ENCODE assay signal across 9 mouse cellular contexts in genomic region chr4:88514403-88514802, GRCm38 (mm10). TPM values are rescaled to one million over a fixed set of nuclear protein-coding genes. Genes with fewer than 3 reads are reported as not detected.
DNase-seq lines count a peak whose midpoint lies in the region; ATAC-seq and TF ChIP-seq lines count a peak whose summit lies in the region.
"Had no signal": no experiment of that assay in that cellular context is flagged by ENCODE, and none has a peak within 500 bp of the region (broad histone marks: within the 10 kb centered on the region; RNA-seq: fewer than 3 reads in every experiment).

No protein-coding gene starts in this region.

- H3K36me3 ChIP-seq in midbrain, embryonic 11.5 days (ENCODE audit: control insufficient read depth, insufficient read depth, low read length): no peaks in the 10 kb centered on the region
- H3K36me3 ChIP-seq in midbrain, embryonic 15.5 days (replicated peaks): no peaks in the 10 kb centered on the region
- no peaks in the 10 kb centered on the region for H3K36me3 ChIP-seq in limb, embryonic 14.5 days (ENCODE audit: control insufficient read depth, insufficient read depth, low read length)
- H3K36me3 ChIP-seq: neural tube, embryonic 12.5 days had no signal

- TF ChIP-seq POLR2A in limb, embryonic 14.5 days (IDR thresholded peaks at IDR 0.05; ENCODE audit: borderline replicate concordance, extremely low read depth, insufficient read depth, insufficient read length): no peak

- no peak overlapping the region for H3K9ac ChIP-seq in midbrain, embryonic 11.5 days (ENCODE audit: low read length)
- H3K9ac ChIP-seq in midbrain, embryonic 15.5 days: no peak overlapping the region
- H3K9ac ChIP-seq in limb, embryonic 14.5 days (ENCODE audit: low read depth, low read length, severe bottlenecking): no peak overlapping the region
- H3K9ac ChIP-seq: neural tube, embryonic 12.5 days had no signal

- no peak overlapping the region for H3K4me3 ChIP-seq in midbrain, embryonic 11.5 days (ENCODE audit: low read depth, low read length)
- H3K4me3 ChIP-seq in midbrain, embryonic 15.5 days: no peak overlapping the region
- no peak overlapping the region for H3K4me3 ChIP-seq in limb, embryonic 14.5 days (replicated peaks; ENCODE audit: low read length)
- H3K4me3 ChIP-seq: neural tube, embryonic 12.5 days had no signal

- 45% methylated on average over 4 of the region's 4 CpGs for WGBS in midbrain, embryonic 11.5 days
- WGBS in midbrain, embryonic 15.5 days: 46% methylated on average over 4 of the region's 4 CpGs
- 47% methylated on average over 4 of the region's 4 CpGs for WGBS in limb, embryonic 14.5 days

- no peak overlapping the region for H3K4me2 ChIP-seq in midbrain, embryonic 11.5 days
- no peak overlapping the region for H3K4me2 ChIP-seq in midbrain, embryonic 15.5 days
- H3K4me2 ChIP-seq in limb, embryonic 14.5 days (replicated peaks; ENCODE audit: low read depth, low read length, severe bottlenecking): no peak overlapping the region
- H3K4me2 ChIP-seq: neural tube, embryonic 12.5 days had no signal

- H3K9me3 ChIP-seq in midbrain, embryonic 11.5 days (ENCODE audit: control insufficient read depth, low read length): no peaks in the 10 kb centered on the region
- no peaks in the 10 kb centered on the region for H3K9me3 ChIP-seq in midbrain, embryonic 15.5 days
- H3K9me3 ChIP-seq in limb, embryonic 14.5 days (ENCODE audit: control insufficient read depth, low read length): no peaks in the 10 kb centered on the region
- H3K9me3 ChIP-seq: neural tube, embryonic 12.5 days had no signal

- no peaks in the 10 kb centered on the region for H3K27me3 ChIP-seq in midbrain, embryonic 11.5 days (ENCODE audit: control insufficient read depth, insufficient read depth, low read length)
- no peaks in the 10 kb centered on the region for H3K27me3 ChIP-seq in midbrain, embryonic 15.5 days (replicated peaks)
- no peaks in the 10 kb centered on the region for H3K27me3 ChIP-seq in limb, embryonic 14.5 days (ENCODE audit: control insufficient read depth, insufficient read depth, low read length)
- H3K27me3 ChIP-seq: neural tube, embryonic 12.5 days had no signal

- DNase-seq in midbrain, embryonic 11.5 days (ENCODE audit: low spot score, missing footprints): peak; percentile 85
- peak; percentile 47 for DNase-seq in induced T-regulatory cell, adult 2 months (ENCODE audit: low read depth)
- DNase-seq in limb, embryonic 14.5 days (ENCODE audit: low spot score): peak; percentile 31
- peak; percentile 7 to 42 for DNase-seq in thymus, postnatal 10 days (ENCODE audit: low spot score in 2 of 2)

- no peaks in the 10 kb centered on the region for H3K4me1 ChIP-seq in midbrain, embryonic 11.5 days (ENCODE audit: control insufficient read depth, insufficient read depth, low read length)
- H3K4me1 ChIP-seq in midbrain, embryonic 15.5 days: no peaks in the 10 kb centered on the region
- no peaks in the 10 kb centered on the region for H3K4me1 ChIP-seq in limb, embryonic 14.5 days (ENCODE audit: control insufficient read depth, insufficient read depth, low read length)
- H3K4me1 ChIP-seq: neural tube, embryonic 12.5 days had no signal

- no peak overlapping the region for H3K27ac ChIP-seq in midbrain, embryonic 11.5 days (ENCODE audit: low read depth, low read length)
- no peak overlapping the region for H3K27ac ChIP-seq in midbrain, embryonic 15.5 days
- no peak overlapping the region for H3K27ac ChIP-seq in limb, embryonic 14.5 days (replicated peaks; ENCODE audit: low read depth, low read length)
- H3K27ac ChIP-seq: neural tube, embryonic 12.5 days had no signal

- no peak for ATAC-seq in midbrain, embryonic 11.5 days (ENCODE audit: low FRiP score)
- no peak for ATAC-seq in midbrain, embryonic 15.5 days (replicated peaks)
- ATAC-seq in activated CD4-positive, CD25-positive, alpha-beta regulatory T cell, adult 4 months: peak; percentile 68
- ATAC-seq in erythroid progenitor cell, adult 5-6 weeks (replicated peaks; ENCODE audit: low FRiP score, poor library complexity, severe bottlenecking): peak; percentile 86
- no peak for ATAC-seq in limb, embryonic 14.5 days (ENCODE audit: low FRiP score, low read depth)
- ATAC-seq in monocyte, adult 5-6 weeks (replicated peaks; ENCODE audit: insufficient number of reproducible peaks, low FRiP score, low TSS enrichment, poor library complexity, severe bottlenecking): peak; percentile 67

RNA-seq across cellular contexts. Expression of gene Ifnb1, which starts 8.2 kb away (rescaled TPM):
- polyA plus RNA-seq in midbrain, embryonic 11.5 days (2014; fragmentation: Nextera tagmentation; extraction: Ambion mirVana): not detected in 2 replicates
- not detected in 2 replicates for polyA plus RNA-seq in midbrain, embryonic 15.5 days (2015; fragmentation: Nextera tagmentation; extraction: Ambion mirVana)
- polyA plus RNA-seq in activated CD4-positive, CD25-positive, alpha-beta regulatory T cell, adult 4 months (2017; shearing (Covaris generic)): not detected
- total RNA-seq in erythroid progenitor cell, adult 5-6 weeks (2015; ENCODE audit: low replicate concordance): not detected in 2 replicates
- not detected in 2 replicates for total RNA-seq in erythroid progenitor cell, adult 5-6 weeks (2017; ENCODE audit: low replicate concordance)
- 0.10 TPM in 1 of 2 replicates, not detected in the other for polyA plus RNA-seq in limb, embryonic 14.5 days (2012; rRNA removed)
- not detected in 2 replicates for polyA plus RNA-seq in limb, embryonic 14.5 days (2014; fragmentation: Nextera tagmentation; extraction: Ambion mirVana)
- not detected in 3 replicates for total RNA-seq in monocyte, adult 5-6 weeks (2017)
- polyA plus RNA-seq: neural tube, embryonic 12.5 days had no signal

RNA-seq across cellular contexts. Expression of gene Ifna15, which starts 43.6 kb away (rescaled TPM):
- not detected in 2 replicates for polyA plus RNA-seq in midbrain, embryonic 11.5 days (2014; fragmentation: Nextera tagmentation; extraction: Ambion mirVana)
- not detected in 2 replicates for polyA plus RNA-seq in midbrain, embryonic 15.5 days (2015; fragmentation: Nextera tagmentation; extraction: Ambion mirVana)
- not detected for polyA plus RNA-seq in activated CD4-positive, CD25-positive, alpha-beta regulatory T cell, adult 4 months (2017; shearing (Covaris generic))
- total RNA-seq in erythroid progenitor cell, adult 5-6 weeks (2015; ENCODE audit: low replicate concordance): not detected in 2 replicates
- not detected in 2 replicates for total RNA-seq in erythroid progenitor cell, adult 5-6 weeks (2017; ENCODE audit: low replicate concordance)
- polyA plus RNA-seq in limb, embryonic 14.5 days (2012; rRNA removed): not detected in 2 replicates
- polyA plus RNA-seq in limb, embryonic 14.5 days (2014; fragmentation: Nextera tagmentation; extraction: Ambion mirVana): not detected in 2 replicates
- total RNA-seq in monocyte, adult 5-6 weeks (2017): not detected in 3 replicates
- polyA plus RNA-seq: neural tube, embryonic 12.5 days had no signal

RNA-seq across cellular contexts. Expression of gene Ifna14, which starts 57.2 kb away (rescaled TPM):
- not detected in 2 replicates for polyA plus RNA-seq in midbrain, embryonic 11.5 days (2014; fragmentation: Nextera tagmentation; extraction: Ambion mirVana)
- polyA plus RNA-seq in midbrain, embryonic 15.5 days (2015; fragmentation: Nextera tagmentation; extraction: Ambion mirVana): not detected in 2 replicates
- polyA plus RNA-seq in activated CD4-positive, CD25-positive, alpha-beta regulatory T cell, adult 4 months (2017; shearing (Covaris generic)): not detected
- total RNA-seq in erythroid progenitor cell, adult 5-6 weeks (2015; ENCODE audit: low replicate concordance): not detected in 2 replicates
- total RNA-seq in erythroid progenitor cell, adult 5-6 weeks (2017; ENCODE audit: low replicate concordance): not detected in 2 replicates
- not detected in 2 replicates for polyA plus RNA-seq in limb, embryonic 14.5 days (2012; rRNA removed)
- not detected in 2 replicates for polyA plus RNA-seq in limb, embryonic 14.5 days (2014; fragmentation: Nextera tagmentation; extraction: Ambion mirVana)
- not detected in 3 replicates for total RNA-seq in monocyte, adult 5-6 weeks (2017)
- polyA plus RNA-seq: neural tube, embryonic 12.5 days had no signal

Comparison
In these comparisons a context has a peak if more than half of its experiments do, and no peak if none do; other contexts are left out.
1. ATAC-seq: peak in activated CD4-positive, CD25-positive, alpha-beta regulatory T cell, adult 4 months (single experiment), erythroid progenitor cell, adult 5-6 weeks (single experiment) and monocyte, adult 5-6 weeks (single experiment); none in midbrain, embryonic 11.5 days (single experiment), midbrain, embryonic 15.5 days (single experiment) and limb, embryonic 14.5 days (single experiment).
2. DNase-seq: peak in every context shown above with its lines; median percentile 85 in midbrain, embryonic 11.5 days; 47 in induced T-regulatory cell, adult 2 months; 31 in limb, embryonic 14.5 days; 24 in thymus, postnatal 10 days.